Mouse (Mus musculus) retina, postnatal 7 days (tissue): ENCODE measurements at regions not wholly inside any gene's neighbourhood (a gene's known extent, or its start where the extent isn't known, plus 50 kb on each side); places are given as distances from the start of the nearest gene placed in this dataset.

Experiments used
- DNase-seq: peaks from one replicate; pipeline ENCODE4 v3.0.0-alpha.2; 2012; ENCODE audit warnings: low read depth, low spot score

DNA sequence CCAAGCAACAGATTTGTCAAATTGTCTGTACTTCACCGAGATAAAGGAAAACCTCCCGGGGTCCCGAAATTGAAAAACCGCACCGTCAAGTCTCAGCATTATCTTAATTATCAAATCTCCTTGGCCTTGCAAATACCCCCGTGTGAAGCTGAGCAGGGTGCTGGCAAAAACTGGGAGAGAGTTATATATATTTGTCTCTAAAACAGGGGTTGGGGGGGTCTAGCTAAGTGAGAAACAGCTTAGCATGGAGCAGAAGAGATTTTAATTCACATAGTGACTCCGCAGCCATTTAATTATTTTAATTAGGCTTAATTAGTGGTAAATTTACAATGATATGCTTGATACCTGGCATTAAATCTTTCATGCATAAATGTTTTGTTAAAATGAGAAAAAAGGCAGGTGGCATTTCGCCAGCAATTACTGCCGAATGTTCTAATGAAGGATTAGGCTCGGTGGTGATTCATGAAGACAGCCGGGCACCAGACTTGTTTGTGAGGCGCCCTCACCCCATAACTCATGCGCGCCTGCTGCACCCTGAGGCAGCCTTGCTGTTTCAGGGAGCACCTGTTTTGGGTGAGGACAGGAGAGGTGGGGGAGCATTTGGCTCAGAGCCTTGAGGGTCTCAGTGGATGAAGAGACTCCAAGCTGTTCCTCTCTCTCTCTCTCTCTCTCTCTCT is 138.2 kb downstream of the Tle3 start:
- DNase-seq = no peak

DNA sequence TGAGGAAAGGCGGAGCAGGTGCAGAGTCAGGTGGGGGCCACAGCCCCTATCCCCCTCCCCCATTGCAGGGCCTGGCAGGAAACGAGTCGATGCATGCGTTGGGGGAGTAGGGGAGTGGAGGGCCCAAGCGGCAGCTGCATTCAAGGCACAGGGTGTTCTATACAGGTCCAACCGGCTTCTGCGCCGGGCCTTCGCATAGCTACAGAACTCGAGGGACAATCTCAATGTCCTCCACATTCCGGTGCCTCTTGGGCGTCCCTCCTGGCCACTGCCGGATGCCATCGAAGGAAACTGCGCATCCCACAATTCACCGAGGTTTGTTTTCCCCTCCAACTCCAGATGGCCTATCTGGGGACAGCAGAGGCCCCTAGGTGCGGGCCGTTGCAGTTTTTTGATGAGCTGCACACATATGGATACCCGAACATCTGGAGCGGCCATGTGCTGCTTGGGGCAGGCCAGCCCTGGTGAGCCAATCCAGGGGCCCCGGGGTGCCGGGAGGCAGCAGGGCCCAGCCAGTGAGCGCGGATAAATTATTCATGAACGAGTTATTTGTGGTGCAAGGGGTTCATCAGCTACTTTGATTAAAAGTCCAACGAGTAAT is 137.5 kb downstream of the Tle3 start:
- DNase-seq = no peak

DNA sequence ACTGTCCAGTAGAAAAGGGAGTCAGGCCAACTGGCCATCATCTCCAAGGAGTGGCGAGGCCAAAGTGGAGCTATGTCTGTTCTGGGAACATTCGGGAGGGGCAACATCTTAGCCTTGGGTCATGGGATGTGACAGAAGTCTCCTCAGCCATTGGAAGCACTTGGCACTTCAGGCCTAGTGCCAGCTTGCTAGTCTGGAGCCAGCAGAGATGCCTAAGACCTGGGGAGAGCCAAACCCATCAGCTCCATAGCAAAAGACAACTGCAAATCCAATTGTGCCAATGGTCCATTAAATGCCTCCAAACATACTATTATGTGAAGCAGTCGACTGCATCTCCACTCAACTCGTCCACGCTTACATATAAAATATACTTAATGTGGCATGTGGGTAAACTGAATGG is 136.9 kb downstream of the Tle3 start:
- DNase-seq = no peak

DNA sequence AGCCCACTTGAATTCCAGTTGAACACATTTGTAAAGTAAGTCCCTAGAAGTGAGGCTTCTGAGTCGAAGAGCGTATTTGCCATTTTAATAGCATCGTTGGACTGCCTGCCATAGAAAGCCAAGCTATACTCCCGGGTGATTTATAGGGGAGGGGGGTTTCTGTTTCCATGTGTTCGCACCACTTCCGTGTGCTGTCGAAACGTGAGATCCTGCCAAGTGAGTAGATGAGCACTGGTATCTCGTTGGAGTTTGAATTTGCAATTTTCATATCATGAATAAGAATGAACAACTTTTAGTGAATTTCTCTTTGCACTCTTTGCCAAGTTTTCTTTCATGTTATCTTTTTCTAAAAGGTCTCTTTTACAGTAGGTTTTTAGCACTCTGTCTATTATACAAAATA is 128.7 kb downstream of the Tle3 start:
- no peak for DNase-seq

DNA sequence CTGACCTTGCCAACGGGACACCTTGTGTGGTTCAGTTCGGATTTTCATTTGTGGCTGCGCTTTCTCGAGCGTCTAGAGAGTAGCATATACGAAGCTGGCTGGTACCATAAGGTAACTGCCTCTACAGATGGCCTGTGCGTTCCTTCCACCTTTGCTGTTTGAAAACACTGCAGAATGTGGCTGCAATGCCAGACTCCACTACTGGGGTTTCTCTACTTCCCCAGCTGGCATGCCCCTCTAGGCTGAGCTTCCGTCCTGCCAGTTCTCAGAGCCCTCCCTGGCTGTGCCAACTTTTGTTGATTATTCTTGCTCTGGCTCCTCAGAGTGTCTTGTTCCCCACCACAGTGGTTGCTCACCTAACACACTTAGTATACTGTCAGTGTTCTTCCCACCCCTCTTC is 120.7 kb downstream of the Tle3 start:
- DNase-seq = no peak

DNA sequence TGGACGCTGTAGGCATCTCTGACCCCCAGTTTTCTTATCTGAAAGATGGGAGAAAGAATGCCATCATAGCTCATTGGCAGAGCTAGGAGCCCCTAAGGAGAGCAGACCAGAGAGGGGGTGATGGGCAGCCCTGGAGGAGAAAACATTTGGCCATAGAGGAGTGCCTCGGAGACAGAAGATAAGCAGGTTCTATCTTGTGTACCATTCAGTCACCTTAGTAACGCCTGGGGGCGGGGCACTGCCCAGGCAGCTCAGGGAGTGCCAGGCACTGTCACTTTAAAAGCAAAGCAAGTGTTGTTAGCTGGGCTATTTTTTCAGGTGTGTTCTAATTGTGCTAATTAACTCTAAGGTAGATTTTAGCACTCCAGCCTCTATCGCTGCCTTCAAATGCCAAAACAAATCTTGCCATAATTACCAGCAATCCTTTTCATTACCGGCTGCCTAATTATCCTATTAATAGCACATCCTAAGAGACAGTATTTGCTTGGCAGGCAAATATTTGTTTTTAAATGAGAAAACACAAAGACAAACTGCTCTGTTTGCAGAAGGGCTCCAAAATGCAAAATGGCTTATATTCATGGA is 119.1 kb downstream of the Tle3 start:
- DNase-seq = no peak

DNA sequence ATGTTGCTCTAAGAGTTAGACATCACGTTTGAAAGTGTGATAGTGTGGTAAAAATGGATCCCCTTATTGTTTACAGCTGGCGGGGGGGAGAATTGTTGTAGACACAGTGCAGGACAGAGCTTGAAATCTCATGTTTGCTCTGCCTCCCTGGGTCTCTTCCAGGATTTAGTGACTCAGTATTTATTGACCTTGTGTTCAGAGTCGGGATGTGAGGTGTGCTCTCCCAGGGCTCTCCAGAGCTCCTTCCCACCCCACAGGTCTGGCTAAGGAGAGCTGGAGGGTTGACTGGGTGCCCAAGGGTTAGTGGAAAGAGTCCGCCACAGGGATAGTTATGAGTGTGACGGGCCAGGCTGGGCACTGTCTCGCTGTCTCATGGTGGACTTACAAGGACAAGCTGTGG is 117.8 kb downstream of the Tle3 start:
- no peak for DNase-seq

DNA sequence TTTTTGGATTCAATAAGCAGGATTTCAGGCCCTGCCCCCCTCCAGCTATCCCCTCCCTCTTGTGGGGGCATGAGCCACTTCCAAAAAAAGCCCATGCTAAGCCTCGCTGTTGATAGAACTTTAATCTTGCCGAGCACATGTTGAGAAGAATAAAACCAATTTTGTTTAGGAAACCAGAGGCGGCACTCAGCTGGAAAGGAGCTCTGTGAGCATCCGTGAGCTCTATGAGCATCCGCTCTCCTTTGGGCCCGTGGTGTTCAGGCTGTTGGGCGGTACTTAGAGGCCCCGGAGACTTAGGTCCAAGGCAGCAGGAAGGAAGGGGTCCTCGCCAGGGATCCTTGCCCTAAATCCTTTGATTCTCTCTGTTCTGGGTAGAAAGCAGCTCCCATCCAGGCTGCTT is 117.0 kb downstream of the Tle3 start:
- DNase-seq = no peak

DNA sequence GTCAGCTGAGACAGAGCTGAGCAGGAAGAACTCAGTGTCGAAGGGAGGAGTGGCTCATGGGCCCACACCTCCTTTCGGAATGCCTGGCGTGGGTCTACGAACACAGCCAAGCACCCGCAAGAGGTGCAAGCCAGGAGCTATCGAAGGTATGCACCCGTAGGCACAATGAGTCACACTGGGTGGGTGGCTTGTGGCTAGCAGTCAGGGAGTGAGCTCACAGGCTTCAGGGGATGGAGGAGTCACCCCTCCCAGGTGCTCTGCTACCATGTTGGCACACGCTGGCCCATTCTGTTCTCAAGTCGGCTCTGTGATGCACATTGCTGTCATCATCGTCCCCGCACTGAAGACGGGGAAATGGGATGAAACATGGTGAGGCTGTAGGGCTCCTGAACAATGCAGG is 115.7 kb downstream of the Tle3 start:
- DNase-seq = no peak

DNA sequence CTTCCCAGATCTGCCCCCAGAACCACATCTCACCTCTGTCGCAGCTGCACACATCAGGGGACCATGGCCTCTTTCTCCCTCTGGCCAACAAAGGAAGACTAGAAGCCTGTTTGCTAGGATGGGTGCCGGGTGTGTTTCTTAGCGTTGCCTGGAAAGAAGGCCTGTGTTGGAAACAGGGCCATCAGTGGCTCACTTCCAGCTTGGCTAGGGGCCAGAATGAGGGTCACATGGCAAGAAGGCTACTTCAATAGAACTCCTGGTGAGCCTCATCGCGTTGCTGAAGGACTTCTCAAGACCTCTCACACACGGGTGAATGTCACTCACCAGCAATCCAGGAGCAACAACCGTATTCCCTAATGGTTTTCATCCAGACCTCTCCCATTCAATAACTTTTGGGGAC is 115.0 kb downstream of the Tle3 start:
- DNase-seq = no peak

DNA sequence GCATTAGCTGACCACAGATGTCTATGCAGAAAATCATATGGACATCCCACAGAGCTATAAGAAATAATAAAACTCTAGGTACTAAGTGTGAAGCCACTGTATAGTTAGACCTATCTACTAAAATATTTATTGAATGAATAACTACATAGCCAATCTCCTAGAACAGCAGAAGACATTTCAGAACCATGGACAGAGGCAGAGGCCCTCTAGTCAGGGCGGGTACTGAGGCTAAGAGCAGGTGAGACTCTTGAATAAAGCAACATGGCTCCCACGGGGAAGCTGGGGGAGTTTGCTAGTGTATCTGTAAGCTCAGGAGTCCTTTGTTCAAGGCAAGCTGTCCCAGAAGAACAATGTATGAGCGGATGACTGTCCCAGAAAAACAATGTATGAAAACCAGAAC is 112.2 kb downstream of the Tle3 start:
- DNase-seq = no peak

DNA sequence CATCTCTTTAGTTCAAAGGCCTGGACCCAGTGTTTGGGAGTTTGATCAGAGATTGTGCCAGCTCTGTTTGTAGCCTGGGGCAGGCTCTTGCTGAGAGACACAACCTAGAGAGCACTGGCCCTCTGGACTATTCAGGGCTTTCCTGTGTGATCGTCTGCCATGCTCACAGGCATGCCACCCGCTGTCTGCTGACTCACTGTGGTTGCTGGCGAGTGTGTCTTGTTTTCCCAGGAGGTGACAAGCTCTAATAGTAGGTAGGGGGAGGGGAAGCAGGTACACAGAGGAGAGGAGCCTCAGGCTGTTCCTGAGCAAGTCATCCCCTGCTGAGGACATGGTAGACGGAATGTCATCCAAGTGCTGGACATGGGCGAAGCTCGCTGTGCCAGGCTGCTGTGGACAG is 107.5 kb downstream of the Tle3 start:
- DNase-seq = no peak

DNA sequence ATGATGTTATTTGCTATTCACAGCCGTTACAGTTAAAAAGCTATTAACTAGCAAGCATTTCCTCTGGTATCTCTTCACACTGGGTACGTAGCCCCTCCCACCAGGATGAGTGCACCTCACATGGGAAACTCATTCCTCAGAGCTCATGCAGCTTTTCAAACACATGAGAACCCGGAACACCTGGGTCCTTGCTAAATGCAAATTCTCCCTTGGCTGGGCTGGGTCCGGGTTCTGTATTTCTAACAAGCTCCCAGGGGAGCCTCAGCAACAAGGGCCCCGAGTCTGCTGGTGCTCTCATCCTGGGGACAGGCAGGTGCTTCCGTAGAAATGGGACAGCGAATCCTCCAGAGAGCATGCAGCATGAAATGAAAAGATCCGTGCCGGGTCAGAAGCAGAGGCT is 106.7 kb downstream of the Tle3 start:
- no peak for DNase-seq

DNA sequence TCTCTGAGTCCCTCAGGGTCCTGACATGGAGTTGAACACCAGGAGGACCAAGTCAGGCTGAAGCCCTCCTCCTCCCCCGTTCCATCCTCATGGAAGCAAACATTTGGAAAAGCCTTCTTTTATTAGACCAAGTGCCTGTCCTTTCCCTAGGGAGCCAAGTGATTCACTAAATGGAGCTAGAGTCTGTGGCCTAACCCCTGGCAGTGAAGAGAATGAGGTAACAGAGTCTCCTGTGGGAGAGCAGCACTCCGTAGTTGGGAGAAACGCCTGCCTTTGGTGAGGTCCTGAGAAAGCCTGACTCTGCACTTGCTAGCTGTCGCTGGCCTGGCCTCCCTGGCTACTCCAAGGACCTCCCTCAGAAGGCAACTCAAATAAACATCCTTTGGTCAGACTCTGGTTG is 104.2 kb downstream of the Tle3 start:
- DNase-seq = no peak

DNA sequence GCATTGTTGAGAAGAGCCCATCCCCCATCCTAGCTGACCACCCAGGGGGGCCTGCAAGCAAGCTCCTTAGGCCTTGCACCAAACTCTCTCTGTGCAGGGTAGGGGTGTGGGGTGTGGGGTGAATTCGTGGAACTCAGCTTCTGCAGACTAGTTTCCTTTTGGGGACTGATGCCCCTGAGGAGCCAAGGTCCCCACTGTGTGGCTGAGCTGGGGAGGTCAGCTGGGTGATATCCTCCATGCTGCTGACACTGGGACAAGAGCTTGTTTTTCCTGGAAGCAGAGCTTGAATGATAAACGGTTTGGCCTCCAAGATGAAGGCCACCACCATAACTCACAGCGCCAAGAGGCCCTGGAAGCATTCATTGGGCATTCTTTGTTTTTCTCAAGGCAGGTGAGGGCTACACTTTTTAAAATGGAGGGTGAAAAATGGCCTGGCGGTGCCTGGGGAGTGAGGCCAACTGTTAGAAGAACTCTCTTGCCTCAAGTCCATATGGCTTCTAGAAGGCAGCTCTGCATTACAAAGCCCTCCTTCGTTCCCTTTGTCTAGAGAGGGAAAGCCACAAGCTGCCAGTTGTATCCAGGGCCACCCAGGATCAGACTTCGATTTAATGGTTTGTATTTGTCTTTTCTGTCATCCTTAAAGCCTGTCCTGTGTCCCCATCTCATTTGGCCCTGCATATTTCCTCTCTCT is 98.8 kb downstream of the Tle3 start:
- DNase-seq = no peak

DNA sequence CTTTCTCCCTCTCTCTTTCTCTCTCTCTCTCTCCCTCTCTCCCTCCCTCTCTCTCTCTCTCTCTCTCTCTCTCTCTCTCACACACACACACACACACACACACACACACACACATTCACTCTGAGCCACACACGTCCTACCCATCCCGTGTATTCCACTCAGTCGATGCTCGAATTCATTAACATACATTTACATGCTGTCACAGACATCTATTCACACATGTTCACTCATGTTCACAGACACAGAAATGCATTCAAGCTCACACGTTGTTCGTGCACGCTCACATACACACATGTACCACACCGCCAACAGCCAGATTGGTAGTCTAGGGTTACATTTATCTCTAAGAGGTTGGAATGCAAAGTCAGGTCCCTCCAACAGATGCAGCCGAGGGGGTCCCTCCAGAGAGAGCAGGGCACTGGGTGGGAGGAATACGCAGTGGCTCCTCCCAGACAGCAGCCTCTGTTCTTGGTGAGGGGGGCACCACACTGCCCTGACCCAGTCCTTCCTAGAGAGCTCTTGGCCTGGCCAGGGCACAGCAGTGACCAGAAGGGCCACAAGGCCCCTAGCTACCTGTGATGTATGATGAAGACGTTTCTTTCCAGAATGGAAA is 96.8 kb downstream of the Tle3 start:
- DNase-seq = no peak

DNA sequence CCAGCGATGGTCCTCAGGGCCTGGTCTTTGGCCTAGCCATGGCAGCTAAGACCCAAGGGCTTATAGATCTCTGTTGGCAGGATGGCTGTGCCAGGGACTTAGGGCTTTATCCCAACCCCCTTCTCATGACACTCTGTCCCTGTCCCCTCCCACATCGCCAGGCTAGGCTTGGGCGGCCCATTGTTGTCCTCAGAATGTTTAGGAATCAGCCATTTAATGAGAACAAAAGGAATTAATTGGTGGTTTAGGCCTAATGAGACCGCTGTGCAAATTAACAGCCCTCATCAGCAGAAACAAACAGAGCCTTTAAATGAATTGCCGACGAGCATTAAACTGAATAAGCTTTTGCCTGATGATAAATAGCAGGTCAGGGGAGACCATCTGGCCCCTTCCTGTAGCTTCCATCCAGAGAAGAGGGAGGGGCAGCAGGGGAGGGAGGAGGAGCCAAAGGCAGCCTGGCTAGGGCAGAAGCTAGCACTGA is 96.2 kb downstream of the Tle3 start:
- peak; percentile 77 for DNase-seq
